Mouse (Mus musculus) ES-Bruce4 (cell line): ENCODE results near the gene Mavs.

Experiments used
- EP300 ChIP-seq: IDR thresholded peaks from 2 replicates; pipeline ENCODE4 v1.6.1; 2011; ENCODE audit warnings: low read depth, low read length; ENCODE audit not compliant: insufficient read depth
- POLR2A ChIP-seq: IDR thresholded peaks from one replicate; pipeline ENCODE4 v1.8.1; 2011; ENCODE audit warnings: low read length; ENCODE audit not compliant: insufficient read depth

DNA sequence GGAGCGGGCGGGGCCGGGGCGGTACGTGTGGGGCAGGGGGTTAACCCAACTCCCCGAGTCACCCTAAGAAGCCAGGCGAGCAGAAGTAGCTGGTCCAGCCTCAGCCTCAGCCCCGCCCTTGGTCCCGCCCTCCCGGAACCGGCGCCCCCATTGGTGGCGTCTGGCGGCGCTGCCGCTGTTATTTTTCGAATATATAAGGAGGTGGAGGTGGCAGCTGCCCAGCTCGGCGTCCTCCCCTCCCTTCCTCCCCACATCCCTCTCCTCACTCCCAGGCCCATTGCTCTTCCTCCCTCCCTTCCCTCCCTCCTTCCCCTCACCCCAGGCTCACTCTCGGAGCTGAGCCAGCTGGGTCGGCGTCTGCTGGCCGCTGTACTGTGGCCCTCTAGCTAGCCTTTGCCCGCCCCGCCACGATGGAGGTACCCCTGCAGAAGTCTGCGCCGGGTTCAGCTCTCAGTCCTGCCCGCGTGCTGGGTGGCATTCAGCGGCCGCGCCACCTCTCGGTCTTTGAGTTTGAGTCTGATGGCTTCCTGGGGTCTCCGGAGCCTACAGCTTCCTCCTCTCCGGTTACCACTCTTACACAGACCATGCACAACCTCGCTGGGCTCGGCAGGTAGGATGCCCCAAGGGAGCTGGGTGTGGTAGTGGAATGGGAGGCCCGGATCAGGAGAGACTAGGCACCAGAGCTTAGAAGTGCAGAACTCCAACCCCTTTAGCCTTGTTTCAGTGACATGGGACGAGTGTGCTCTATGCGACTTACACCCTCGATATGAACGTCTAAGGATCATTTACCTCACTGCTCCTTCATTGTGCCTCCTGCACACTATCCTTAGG is 46.9 kb upstream of the Mavs start, which contains the start of the genes Cdc25b and Spef1:
- no peak for TF ChIP-seq EP300
- TF ChIP-seq POLR2A: no peak
